Mouse (Mus musculus): Measurements from ENCODE around the gene Kirrel.

Gene Kirrel

DNA sequence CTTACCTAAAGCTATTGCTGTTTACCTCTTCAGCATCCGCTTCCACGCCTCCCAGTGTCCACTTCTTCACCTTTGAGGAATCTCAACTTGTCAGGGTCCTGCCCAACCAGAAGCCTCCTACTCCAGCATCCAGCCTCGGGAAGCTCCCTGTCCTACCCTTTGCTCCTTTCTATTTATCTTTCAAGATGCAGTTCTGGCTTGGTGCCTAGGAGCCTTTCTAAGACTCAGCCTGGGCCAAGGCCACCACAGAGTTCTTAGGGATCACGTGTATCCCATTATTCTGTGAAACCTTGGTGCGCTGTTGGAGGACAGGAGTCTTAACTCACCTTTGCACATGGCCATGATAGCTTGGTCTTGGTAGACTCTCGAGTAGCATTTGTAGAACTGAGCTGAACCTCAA lies 50.8 kb downstream of the Kirrel start:
- TF ChIP-seq GATA4 (IDR thresholded peaks at IDR 0.05; ENCODE audit: insufficient replicate concordance, low read length) = no peak

DNA sequence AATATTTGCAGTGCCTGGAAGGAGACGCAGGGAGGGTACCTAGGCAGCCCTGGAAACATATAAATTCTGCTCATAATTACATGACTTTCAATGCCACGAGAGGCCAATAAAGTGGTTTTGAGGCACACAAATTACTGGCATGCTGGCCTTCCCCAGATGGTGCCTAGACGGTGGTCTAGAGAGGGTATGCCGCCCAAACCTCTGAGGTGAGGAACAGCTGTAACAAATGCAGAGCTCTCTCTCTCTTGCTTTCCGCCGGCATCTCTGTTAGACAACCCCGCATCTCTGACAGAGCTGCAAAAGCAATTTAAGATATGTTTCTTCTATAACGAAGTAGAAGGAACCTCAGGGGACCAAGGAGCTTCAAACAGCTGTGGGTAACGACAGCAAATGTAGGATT lies 56.3 kb downstream of the Kirrel start:
- TF ChIP-seq GATA4 (IDR thresholded peaks at IDR 0.05; ENCODE audit: insufficient replicate concordance, low read length) = no peak

DNA sequence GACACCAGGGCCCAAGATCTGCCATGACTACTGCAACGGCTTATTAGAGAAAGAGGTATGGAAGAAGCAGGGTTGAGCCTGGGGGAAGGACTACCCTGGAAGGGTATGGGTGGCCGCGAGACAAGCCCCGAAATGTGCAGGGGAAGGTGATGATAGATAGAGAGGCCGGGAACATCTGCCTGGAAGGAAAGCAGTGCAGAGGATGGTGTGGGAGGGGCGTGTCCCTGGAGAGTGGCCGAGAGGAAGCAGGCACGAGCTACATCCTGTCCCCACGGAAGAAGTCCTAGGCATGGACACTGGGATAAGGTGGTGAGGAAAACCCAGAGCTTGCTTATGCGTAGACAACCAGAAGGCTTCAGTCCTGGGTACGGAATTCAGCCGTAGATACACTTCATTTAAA lies 56.9 kb downstream of the Kirrel start:
- TF ChIP-seq GATA4 (IDR thresholded peaks at IDR 0.05; ENCODE audit: insufficient replicate concordance, low read length) = no peak

- no peak for TF ChIP-seq GATA4 (IDR thresholded peaks at IDR 0.05; ENCODE audit: insufficient replicate concordance, low read length)
These were observed 58.6 kb downstream of the Kirrel start for GRCm38 (mm10) chr3:87115726-87116540.

GRCm38 (mm10) chr3:87115271-87115670 lies 59.3 kb downstream of the Kirrel start:
- TF ChIP-seq GATA4 (IDR thresholded peaks at IDR 0.05; ENCODE audit: insufficient replicate concordance, low read length) = no peak

GRCm38 (mm10) chr3:87114801-87115200 lies 59.7 kb downstream of the Kirrel start:
- no peak for TF ChIP-seq GATA4 (IDR thresholded peaks at IDR 0.05; ENCODE audit: insufficient replicate concordance, low read length)

- no peak for TF ChIP-seq GATA4 (IDR thresholded peaks at IDR 0.05; ENCODE audit: insufficient replicate concordance, low read length)
These were observed 62.3 kb downstream of the Kirrel start for GRCm38 (mm10) chr3:87112264-87112663.

DNA sequence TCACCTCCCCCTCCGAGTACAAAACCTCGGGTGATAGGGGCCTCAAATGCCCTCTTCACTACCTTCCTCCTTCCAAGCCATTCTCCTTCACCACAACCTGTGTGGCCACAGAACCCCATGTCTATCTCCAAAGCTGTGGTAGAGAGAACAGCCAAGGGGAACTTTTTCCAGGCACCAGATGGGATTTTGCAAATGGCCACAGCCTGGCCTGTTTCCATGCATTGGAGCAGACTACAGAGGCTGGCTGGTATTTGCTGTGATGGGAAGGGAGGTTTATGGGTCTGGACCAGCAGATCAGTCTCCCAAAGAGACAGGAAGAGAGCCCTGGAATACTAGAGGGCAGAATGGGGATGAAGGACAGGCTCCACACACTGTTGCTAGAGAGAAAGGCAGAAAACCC lies 69.7 kb downstream of the Kirrel start:
- TF ChIP-seq GATA4 (IDR thresholded peaks at IDR 0.05; ENCODE audit: insufficient replicate concordance, low read length) = no peak

DNA sequence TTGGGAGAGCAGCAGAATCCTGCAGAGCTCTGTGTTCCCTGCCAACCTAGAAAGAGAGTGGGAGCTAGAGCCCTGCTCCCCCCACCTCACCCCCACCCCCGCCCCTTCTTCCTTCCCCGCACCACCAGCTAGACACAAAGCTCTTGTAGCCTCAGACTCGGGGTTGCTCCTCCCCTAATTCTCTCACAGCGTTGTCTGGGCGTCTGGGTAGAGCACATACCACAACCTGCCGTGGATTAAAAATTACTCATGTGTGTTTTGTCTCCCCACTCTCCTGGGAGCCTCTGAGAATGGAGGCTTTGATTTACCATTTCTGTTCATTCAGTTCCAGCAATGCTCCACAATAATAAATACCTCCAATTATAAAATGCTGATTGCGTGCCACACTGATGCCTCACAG lies 72.2 kb downstream of the Kirrel start:
- TF ChIP-seq GATA4 (IDR thresholded peaks at IDR 0.05; ENCODE audit: insufficient replicate concordance, low read length) = no peak

- no peak for TF ChIP-seq GATA4 (IDR thresholded peaks at IDR 0.05; ENCODE audit: insufficient replicate concordance, low read length)
These were observed 73.6 kb downstream of the Kirrel start for GRCm38 (mm10) chr3:87100911-87101310.

DNA sequence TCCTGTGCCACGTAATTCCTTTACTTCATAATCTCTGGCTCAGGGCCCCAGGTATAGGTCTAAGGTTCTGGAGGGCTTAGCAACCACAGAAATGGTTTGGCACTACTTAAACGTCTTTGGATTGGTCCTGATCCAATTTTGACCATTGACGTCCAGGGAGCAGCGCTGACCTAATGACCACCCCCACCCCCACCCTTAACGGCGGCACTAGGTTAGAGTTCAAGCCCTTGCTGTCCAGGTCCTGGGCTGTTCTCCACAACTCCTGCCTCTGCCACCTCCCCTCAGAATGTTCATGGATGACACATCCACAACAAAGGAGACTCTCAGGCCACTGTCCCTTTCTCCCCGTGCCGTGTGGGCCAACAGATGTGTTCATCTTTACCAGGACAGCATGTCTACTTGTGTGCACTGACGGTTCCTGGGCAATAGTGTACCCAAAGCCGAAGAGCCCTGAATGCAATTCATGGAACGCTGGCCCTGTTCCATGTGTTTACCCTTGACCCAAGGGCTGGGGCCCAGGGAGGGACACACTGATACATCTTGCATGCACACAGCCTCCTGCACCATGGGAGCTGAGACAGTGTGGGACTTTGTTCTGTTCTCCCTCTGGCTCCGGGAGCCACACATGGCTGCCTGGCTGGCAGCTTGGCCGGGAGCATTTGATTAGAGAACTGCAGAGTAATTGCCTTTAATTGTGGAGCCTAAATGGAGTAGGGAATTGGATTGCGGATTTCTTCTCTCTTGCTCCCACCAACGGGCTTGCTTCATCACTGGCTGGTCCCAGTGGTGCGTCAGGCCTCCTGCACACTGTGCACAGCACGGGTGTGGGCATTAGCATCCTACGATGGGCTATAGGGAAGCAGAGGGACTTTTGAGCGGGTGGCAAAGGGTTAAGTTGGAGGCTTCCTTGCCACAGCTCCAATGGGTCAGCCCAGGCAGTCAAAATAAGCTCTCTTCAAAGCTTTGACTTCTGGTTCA lies 76.3 kb downstream of the Kirrel start:
- no peak for TF ChIP-seq GATA4 (IDR thresholded peaks at IDR 0.05; ENCODE audit: insufficient replicate concordance, low read length)

DNA sequence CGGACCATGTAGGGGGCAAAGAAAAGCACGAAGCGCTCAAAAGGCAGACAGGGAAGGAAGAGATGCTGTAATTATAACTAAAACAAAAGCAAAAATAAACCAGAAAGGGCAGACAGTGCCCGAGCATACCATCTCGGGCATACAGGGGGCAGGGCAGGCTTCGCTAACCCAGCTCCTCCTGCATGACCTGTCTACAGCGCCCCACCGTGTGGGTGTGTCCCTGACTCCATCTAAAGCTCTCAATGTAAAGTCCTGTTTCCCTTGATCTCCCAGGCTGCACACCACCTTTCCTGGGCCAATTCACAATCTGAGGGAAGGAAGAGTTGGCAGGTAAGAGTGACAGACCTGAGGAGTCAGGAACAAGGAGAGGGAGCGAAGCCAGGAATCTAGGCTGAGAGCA lies 77.3 kb downstream of the Kirrel start:
- no peak for TF ChIP-seq GATA4 (IDR thresholded peaks at IDR 0.05; ENCODE audit: insufficient replicate concordance, low read length)

DNA sequence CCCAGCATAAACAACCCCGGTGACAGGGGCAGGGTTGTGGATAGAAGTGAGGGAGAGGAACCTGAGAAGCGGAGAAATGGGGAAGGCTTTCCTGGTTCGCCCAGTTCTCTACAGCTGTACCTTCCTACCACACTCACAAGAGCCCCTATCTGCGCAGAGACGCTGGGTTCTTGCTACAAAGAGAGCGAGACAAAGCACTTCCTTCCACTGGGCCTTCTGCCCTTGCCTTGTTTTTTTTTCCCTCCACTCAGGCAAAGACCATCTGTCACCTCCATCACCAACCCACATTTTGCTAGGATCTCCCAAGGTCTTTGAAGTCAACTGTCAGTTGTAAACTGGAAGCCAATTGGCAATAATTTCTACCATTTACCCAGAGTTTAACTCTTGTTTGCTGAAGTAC lies 80.8 kb downstream of the Kirrel start:
- TF ChIP-seq GATA4 (IDR thresholded peaks at IDR 0.05; ENCODE audit: insufficient replicate concordance, low read length) = no peak

DNA sequence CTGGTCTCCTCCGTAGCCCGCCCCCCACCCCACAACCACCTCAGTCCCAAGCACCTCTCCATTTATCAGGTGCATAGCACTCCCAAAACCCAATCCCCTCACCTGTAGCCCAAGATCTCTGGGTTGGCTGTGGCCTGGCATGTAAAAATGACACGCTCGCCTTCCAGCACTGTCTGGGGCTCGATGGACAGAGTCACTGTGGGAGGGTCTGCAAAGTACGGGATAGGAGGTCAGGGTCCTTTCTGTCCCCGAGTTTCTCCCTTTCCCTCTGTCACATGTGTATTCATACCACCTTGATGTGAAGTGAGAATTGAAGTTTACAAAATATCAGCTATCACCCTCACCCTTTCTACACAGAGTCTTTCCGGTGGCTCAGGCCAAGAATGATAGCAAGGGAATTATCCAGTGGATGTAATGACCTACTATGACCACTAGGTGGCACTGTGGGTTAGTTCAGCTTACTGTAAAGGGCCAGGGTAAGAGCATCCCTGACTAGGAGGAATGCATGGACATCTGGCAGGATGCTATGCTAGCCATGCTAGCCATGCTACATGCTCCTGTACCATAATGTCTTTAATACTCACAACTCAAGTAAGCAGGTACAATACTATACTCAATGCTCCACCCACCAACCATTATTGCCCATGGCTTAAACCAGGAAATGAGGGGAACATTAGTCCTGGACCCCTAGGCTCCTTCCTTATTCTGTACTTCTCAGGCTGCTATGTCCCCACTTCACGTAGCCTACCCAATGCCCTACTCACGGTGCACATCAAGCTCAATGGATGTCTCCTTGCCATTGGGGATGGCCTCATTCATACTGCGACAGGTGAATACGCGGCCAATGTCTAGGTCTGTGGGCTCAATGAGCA lies 84.6 kb downstream of the Kirrel start:
- TF ChIP-seq GATA4 (IDR thresholded peaks at IDR 0.05; ENCODE audit: insufficient replicate concordance, low read length) = no peak

DNA sequence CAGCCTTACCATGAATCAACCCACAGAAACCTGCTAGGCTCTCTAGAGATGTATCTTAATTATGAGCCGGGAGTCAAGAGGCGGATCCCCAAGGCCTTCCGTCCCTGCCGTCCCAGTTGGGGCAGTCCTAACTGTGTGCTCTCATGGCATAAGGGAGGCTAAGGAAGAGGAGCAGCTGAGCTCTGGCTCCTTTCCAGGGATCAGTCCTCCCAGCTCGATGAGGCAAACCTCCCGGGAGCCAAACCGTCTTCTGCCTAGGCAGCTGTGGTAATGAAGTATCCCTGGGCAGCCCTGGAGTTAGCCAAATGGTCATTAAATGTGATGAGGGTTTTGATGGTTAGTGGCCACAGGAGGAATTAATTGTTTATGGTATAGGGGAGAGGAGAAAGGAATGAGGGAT lies 87.4 kb downstream of the Kirrel start:
- TF ChIP-seq GATA4 (IDR thresholded peaks at IDR 0.05; ENCODE audit: insufficient replicate concordance, low read length) = no peak

All from liver, adult (tissue).